Mouse (Mus musculus) monocyte, adult 2 months (primary cell): ENCODE measurements around the gene Tmem117.

ENCODE experiments used
- DNase-seq, 2 experiments: peaks; one replicate each; pipeline ENCODE4 v3.0.0; 2022; ENCODE audit warnings: low spot score in 2 of 2, low read depth in 1 of 2

The Tmem117 gene

GRCm38 (mm10) chr15:95005121-95005824 lies 376.2 kb downstream of the Tmem117 start:
- DNase-seq, result no peak

GRCm38 (mm10) chr15:95022251-95022650 lies 393.2 kb downstream of the Tmem117 start:
- no peak for DNase-seq

GRCm38 (mm10) chr15:95024401-95024800 lies 395.4 kb downstream of the Tmem117 start:
- no peak for DNase-seq

GRCm38 (mm10) chr15:95028862-95029486 lies 399.9 kb downstream of the Tmem117 start:
- DNase-seq, result no peak

GRCm38 (mm10) chr15:95029487-95029875 lies 400.4 kb downstream of the Tmem117 start:
- DNase-seq, result no peak

GRCm38 (mm10) chr15:95042437-95042836 lies 413.4 kb downstream of the Tmem117 start:
- DNase-seq, result no peak

- no peak for DNase-seq
Measured at GRCm38 (mm10) chr15:95044011-95044410, 415.0 kb downstream of the Tmem117 start.

GRCm38 (mm10) chr15:95047486-95047885 lies 418.5 kb downstream of the Tmem117 start:
- no peak for DNase-seq

GRCm38 (mm10) chr15:95049171-95049729 lies 420.2 kb downstream of the Tmem117 start:
- no peak for DNase-seq

- no peak for DNase-seq
Measured at GRCm38 (mm10) chr15:95055081-95055650, 426.1 kb downstream of the Tmem117 start.

GRCm38 (mm10) chr15:95068023-95068422 lies 439.0 kb downstream of the Tmem117 start:
- DNase-seq, result no peak

GRCm38 (mm10) chr15:95068799-95069198 lies 439.8 kb downstream of the Tmem117 start:
- no peak for DNase-seq

GRCm38 (mm10) chr15:95070881-95071280 lies 441.8 kb downstream of the Tmem117 start:
- DNase-seq, result no peak

GRCm38 (mm10) chr15:95075356-95075755 lies 446.3 kb downstream of the Tmem117 start:
- DNase-seq, result no peak

GRCm38 (mm10) chr15:95081654-95082053 lies 452.6 kb downstream of the Tmem117 start:
- no peak for DNase-seq

GRCm38 (mm10) chr15:95085962-95086361 lies 456.9 kb downstream of the Tmem117 start:
- no peak for DNase-seq

- DNase-seq, result no peak
Measured at GRCm38 (mm10) chr15:95100133-95100532, 471.1 kb downstream of the Tmem117 start.

GRCm38 (mm10) chr15:95101522-95101921 lies 472.5 kb downstream of the Tmem117 start:
- DNase-seq, result no peak

GRCm38 (mm10) chr15:95107246-95107809 lies 478.3 kb downstream of the Tmem117 start:
- no peak for DNase-seq

GRCm38 (mm10) chr15:95108626-95109025 lies 479.6 kb downstream of the Tmem117 start:
- DNase-seq, result no peak

- DNase-seq, result no peak
Measured at GRCm38 (mm10) chr15:95131401-95131800, 502.4 kb downstream of the Tmem117 start.
